Mouse (Mus musculus) adrenal gland, postnatal 14 days (tissue): Measurements from ENCODE around the gene Mybpc3. TPM values are rescaled to one million over a fixed set of nuclear protein-coding genes. Genes with fewer than 3 reads are reported as not detected.
"Not testable (repeated sequence)": the region's sequence is repeated elsewhere in the genome, so short reads cannot be mapped to it uniquely, and the experiment has no call there.

Experiments
- DNase-seq: peaks from one replicate; pipeline ENCODE4 v3.0.0; 2021; ENCODE audit warnings: mixed read lengths
- total RNA-seq: library from RNA; stranded (reverse); gene quantifications from 2 replicates; pipeline ENCODE4 v1.2.3, GENCODE M21; 2021

Gene Mybpc3
- total RNA-seq, 1 experiment from 2014 or later, result not detected

- DNase-seq, result no peak
These were observed 30.5 kb upstream of the Mybpc3 start for GRCm38 (mm10) chr2:91087453-91087852.

DNA sequence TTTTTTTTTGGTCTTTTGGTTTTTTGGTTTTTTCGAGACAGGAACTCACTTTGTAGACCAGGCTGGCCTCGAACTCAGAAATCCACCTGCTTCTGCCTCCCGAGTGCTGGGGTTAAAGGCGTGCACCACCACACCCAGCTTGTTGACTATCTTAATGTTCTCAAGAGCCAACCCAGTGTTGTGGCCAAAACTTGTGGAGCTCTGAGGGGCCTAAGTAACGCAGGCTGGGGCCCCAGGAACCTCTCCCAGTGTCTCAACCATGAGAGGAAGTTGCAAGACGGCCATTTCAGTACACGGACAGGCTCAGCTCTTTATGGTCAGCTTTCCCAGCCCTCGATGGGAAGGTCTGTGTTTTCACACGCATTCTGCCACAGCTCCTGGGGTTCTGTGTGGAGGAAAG is 29.0 kb upstream of the Mybpc3 start:
- no peak for DNase-seq

DNA sequence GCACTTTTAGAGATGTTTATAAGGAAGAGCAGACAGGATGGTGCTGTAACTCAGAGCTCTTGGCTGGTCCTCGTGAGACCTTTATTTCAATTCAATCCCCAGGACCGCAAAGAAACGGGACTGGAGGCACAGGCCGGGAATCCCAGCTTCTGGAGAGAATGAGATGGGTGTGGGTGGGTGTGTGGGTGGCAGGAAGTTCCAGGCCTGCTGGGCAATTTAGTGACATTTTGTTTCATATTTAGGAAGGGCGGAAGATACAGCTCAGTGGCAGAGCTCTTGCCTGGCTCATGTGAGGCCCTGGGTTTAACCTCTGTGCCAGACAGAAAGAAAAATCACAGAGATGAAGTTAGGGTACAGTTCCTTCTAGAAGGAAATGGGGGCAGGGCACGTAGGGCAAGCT is 27.7 kb upstream of the Mybpc3 start:
- no peak for DNase-seq

DNA sequence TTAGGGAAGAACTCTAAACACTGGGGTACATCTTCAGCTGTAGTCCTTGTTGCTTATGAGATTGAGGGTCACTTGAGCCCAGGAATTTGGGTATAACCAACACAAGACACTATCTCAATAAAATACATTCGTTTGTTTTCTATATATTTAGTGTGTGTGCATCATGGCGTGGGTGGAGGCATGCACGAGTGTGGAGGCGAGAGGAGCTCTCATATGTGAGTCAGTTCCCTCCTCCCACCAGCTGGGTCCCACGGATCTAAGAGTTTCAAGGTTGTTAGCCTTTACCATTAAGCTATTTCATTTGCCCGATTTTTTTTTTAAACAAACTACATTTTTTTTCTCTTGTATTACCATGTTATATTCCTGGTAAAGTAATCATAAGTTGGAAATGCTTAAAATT is 27.1 kb upstream of the Mybpc3 start:
- DNase-seq, result no peak

- DNase-seq, result no peak
These were observed 21.4 kb upstream of the Mybpc3 start for GRCm38 (mm10) chr2:91096524-91096923.

DNA sequence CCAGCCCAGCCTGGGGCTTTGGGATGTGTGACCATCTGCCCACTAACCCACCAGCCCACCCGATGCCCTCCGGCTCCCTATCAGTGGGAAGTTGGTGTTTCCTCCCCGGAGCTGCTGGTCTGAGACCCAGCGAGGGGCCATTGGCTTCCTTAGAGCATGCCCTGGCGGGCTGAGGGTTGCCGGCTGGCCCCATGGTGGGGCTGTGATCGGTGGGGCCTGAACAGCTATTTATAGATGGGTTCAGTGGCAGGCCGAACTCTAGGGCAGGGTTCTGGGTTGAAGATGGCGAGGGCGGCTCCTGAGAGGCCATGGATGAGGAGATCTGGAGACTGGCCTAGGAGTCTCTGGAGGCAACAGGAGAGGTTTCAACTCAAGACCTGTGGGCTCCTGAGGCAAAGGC is 20.9 kb upstream of the Mybpc3 start:
- DNase-seq, result no peak

- DNase-seq, result peak; percentile 65
These were observed 19.8 kb upstream of the Mybpc3 start for GRCm38 (mm10) chr2:91098156-91098555.

GRCm38 (mm10) chr2:91101124-91101740 is 16.7 kb upstream of the Mybpc3 start:
- DNase-seq, result peak; percentile 96

GRCm38 (mm10) chr2:91108156-91108555 is 9.8 kb upstream of the Mybpc3 start:
- no peak for DNase-seq

DNA sequence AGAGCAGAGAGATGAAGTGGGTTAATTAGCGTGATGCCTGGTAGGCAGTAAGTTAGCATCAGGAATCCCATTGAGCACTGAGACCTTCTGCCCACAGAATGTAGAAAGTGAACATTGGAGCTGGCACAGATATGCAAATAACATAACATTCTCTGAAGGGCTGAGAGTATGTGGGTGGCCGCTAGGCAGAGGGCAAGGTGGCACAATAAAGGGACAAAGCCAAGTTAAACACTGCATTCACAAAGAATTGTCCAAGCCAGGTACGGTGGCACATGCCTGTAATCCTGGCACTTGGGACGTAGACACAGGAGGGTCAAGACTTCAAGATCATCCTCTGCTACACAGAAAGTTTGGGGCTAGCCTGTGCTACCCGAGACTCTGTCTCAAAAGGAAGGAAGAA is 8.7 kb upstream of the Mybpc3 start:
- no peak for DNase-seq

- peak; percentile 58 for DNase-seq
These were observed 8.0 kb upstream of the Mybpc3 start for GRCm38 (mm10) chr2:91109807-91110385.

DNA sequence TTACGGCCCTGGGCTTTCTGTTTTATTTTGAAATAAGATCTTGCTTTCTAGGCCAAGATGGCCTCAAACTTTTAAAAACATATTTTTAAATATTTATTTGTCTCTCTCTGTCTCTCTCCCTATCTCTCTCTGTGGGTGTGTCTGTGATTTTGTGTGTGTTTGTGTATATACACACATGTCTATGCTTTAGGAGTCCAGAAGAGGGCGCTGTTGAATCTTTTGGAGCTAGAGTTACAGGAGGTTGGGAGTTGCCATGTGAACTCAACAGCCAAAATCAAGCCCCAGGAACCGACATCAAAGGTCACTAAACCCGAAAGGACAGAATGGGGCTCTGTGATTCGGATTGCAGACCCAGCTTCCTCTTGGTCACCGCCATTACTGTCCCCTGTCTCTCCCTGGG is 7.5 kb upstream of the Mybpc3 start:
- no peak for DNase-seq

- not testable (repeated sequence) for DNase-seq
These were observed 6.1 kb upstream of the Mybpc3 start for GRCm38 (mm10) chr2:91111832-91112231.

DNA sequence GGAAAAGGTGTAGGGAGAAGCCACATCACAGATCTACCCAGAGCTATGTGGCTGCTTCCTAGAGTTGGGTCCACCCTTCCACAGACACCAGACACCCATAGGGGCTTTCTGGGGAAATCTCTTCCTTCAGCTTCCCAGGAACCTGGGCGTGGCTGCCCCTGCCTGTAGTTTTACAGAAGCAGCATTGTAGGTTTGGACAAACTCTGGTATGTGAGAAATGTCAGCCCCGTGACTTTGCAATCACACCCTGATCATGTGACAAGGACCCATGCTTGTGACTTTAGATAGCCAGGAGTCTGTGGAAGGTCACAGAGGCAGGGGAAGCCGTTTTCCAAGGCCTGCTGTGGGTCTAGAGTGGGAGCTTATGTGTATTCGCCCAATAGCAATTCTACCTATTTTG is 5.5 kb upstream of the Mybpc3 start:
- DNase-seq, result no peak

DNA sequence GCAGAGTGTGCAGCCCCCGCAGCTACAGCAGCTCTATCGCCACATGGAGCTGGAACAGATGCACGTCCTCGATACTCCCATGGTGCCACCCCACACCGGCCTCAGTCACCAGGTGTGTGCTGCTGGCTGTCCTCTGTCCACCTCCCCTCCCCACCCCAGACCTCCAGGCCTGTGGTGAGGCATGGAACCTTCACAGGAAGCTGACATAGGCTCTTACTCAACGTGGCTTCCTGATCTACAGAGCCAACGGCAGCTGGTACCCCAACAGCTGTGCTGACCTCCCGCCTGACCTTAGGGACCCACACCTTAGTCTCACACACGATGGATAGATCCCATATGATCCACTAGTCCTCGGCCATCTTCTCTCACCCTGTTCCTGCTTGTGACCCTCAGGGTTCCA is 4.6 kb upstream of the Mybpc3 start:
- no peak for DNase-seq

GRCm38 (mm10) chr2:91113852-91114251 is 4.1 kb upstream of the Mybpc3 start:
- DNase-seq, result no peak

- DNase-seq, result peak; percentile 98
These were observed 3.0 kb upstream of the Mybpc3 start for GRCm38 (mm10) chr2:91114781-91115577.

DNA sequence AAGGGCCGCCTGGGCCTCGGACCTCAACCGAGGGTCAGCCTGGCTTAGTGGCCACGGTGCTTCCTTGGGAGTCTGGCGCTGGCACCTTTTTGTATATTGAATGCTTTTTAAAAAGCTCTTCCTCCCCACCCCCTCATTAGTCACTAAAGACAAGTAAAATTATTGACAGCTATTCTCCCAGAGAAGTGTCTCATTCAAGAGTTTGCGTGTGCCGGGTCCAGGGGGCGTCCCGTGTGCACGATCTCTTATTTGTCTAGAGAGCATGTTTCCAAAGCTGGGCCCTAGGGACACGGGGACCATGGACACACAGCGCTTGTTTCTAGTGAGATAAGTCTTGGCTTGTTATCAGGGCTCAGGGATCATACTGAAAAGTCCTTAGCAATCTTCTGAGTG is 2.4 kb upstream of the Mybpc3 start:
- DNase-seq, result no peak

GRCm38 (mm10) chr2:91116842-91117241 is 1.1 kb upstream of the Mybpc3 start:
- DNase-seq, result no peak

GRCm38 (mm10) chr2:91118647-91119046 is 703 bp downstream of the Mybpc3 start:
- no peak for DNase-seq

DNA sequence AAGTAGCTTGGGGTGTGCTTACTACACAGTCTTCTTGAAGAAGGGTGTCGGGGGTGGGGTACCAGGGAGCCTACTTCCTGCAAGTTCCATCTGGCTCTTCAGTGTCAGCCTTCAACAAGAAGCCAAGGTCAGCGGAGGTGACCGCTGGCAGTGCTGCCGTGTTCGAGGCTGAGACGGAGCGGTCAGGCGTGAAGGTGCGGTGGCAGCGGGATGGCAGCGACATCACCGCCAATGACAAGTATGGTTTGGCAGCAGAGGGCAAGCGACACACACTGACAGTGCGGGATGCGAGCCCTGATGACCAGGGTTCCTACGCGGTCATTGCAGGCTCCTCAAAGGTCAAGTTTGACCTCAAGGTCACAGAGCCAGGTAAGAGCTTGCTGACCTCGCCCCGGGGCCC is 1.1 kb downstream of the Mybpc3 start:
- DNase-seq, result no peak

GRCm38 (mm10) chr2:91119551-91119950 is 1.6 kb downstream of the Mybpc3 start:
- DNase-seq, result no peak

GRCm38 (mm10) chr2:91120261-91120671 is 2.3 kb downstream of the Mybpc3 start:
- DNase-seq, result no peak

DNA sequence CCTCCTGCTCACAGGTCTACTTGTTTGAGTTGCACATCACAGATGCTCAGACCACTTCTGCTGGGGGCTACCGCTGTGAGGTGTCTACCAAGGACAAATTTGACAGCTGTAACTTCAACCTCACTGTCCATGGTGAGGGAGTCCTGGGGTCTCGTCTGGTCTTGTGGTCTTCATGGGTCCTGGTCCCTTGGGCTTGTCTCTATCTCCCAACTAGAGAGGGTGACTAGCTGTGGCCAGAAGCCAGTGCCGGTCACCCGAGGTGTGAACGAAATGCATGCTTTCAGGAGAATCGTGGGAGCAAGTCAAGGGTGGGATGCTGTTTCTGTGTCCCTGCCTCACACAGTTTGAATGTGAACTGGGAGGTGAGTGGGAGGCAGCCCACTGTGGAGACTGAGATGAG is 3.1 kb downstream of the Mybpc3 start:
- DNase-seq, result no peak
